Mouse (Mus musculus) bone marrow macrophage, adult 2 months (primary cell): Measurements from ENCODE around the gene Btbd16.

ENCODE experiments used
- CTCF ChIP-seq: IDR thresholded peaks from 2 replicates; pipeline ENCODE4 v1.5.1; 2012; ENCODE audit warnings: low read depth, mild to moderate bottlenecking, low read length, moderate library complexity
- POLR2A ChIP-seq: IDR thresholded peaks from 2 replicates; pipeline ENCODE4 v1.6.1; 2012; ENCODE audit warnings: mild to moderate bottlenecking, low read depth, low read length, borderline replicate concordance

DNA sequence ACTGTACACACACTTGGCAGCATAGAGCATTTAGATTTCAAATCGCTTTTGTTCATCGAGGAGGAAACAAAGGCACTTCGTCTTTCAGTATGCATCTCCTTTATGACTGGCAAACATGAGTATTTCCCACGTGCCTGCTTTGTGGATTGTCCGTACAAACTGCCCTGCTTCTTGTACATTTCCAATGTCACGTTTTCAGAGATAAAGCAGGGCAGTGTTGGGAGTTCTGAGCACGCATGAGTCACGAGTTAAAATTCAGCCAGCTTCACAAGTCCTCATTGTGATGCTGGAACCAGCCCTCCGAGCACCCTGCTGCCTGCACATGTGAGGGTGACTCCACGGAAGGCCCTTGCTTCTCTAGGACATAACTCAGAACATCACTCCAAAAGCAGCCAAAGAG, 45.8 kb downstream of the Btbd16 start:
- TF ChIP-seq CTCF = no peak
- no peak for TF ChIP-seq POLR2A
